Mouse (Mus musculus): ENCODE measurements around the gene Rps15.

- TF ChIP-seq POLR2AphosphoS2 (IDR thresholded peaks at IDR 0.05; ENCODE audit: insufficient read length, low read depth) (no peak), MAX (IDR thresholded peaks at IDR 0.05; ENCODE audit: low read depth) (no peak), MYOG (IDR thresholded peaks at IDR 0.05; ENCODE audit: control insufficient read depth in 1 of 3, insufficient read depth in 1 of 3, insufficient read length in 2 of 3, low read depth in 2 of 3) (no peak), POLR2A (IDR thresholded peaks at IDR 0.05; ENCODE audit: insufficient read length, low read depth) (no peak), MYOD1 (IDR thresholded peaks at IDR 0.05; ENCODE audit: control insufficient read depth in 1 of 3, insufficient read length in 2 of 3, low read depth in 2 of 3) (no peak), SRF (IDR thresholded peaks at IDR 0.05; ENCODE audit: control insufficient read depth, insufficient read length, low read depth) (no peak), REST (IDR thresholded peaks at IDR 0.05; ENCODE audit: insufficient read depth, insufficient read length) (no peak), CEBPB (IDR thresholded peaks at IDR 0.05; ENCODE audit: insufficient read depth, poor library complexity, severe bottlenecking) (no peak), TCF12 (IDR thresholded peaks at IDR 0.05; ENCODE audit: insufficient read depth, poor library complexity, severe bottlenecking) (no peak), USF1 (IDR thresholded peaks at IDR 0.05; ENCODE audit: low read depth) (no peak), E2F4 (IDR thresholded peaks at IDR 0.05; ENCODE audit: insufficient read depth) (no peak)
Observed at GRCm38 (mm10) chr10:80285222-80286070, 6.8 kb upstream of the Rps15 start.
